Mouse (Mus musculus) cerebellum, adult 2 months (tissue): ENCODE measurements at regions not wholly inside any gene's neighbourhood (a gene's known extent, or its start where the extent isn't known, plus 50 kb on each side); places are given as distances from the start of the nearest gene placed in this dataset.

Source experiments
- CTCF ChIP-seq: fragments of 200-500 bp; IDR thresholded peaks from 2 replicates; pipeline ENCODE4 v1.5.1; 2011; ENCODE audit warnings: low read depth, mild to moderate bottlenecking, control low read depth, low read length, moderate library complexity, borderline replicate concordance; ENCODE audit not compliant: insufficient read depth
- POLR2A ChIP-seq: fragments of 200-500 bp; IDR thresholded peaks from 2 replicates; pipeline ENCODE4 v1.6.1; 2011; ENCODE audit warnings: low read length, control low read depth, borderline replicate concordance; ENCODE audit not compliant: insufficient read depth

GRCm38 (mm10) chr14:21902456-21902855, 53.7 kb upstream of the Comtd1 start:
- TF ChIP-seq POLR2A (no peak), CTCF (no peak)
